Mouse (Mus musculus): Measurements from ENCODE around the gene Trim66. TPM values are rescaled to one million over a fixed set of nuclear protein-coding genes. Genes with fewer than 3 reads are reported as not detected.

The Trim66 gene
- polyA plus RNA-seq, 2 experiments, result 0.04 to 0.11 TPM

- Histone ChIP-seq H3K4me3 (replicated peaks; ENCODE audit: low read length) (no peak overlapping the region), H3K27ac (replicated peaks; ENCODE audit: low read depth, low read length) (no peak overlapping the region), H3K9ac (ENCODE audit: low read depth, low read length, severe bottlenecking) (no peak overlapping the region), H3K9me3 (ENCODE audit: control insufficient read depth, low read length) (no peaks in the 10 kb centered on the region), H3K4me2 (replicated peaks; ENCODE audit: low read depth, low read length, severe bottlenecking) (no peak overlapping the region), H3K27me3 (ENCODE audit: control insufficient read depth, insufficient read depth, low read length) (no peaks in the 10 kb centered on the region), H3K4me1 (ENCODE audit: control insufficient read depth, insufficient read depth, low read length) (no peaks in the 10 kb centered on the region), H3K36me3 (ENCODE audit: control insufficient read depth, insufficient read depth, low read length) (peaks cover 66% of the 10 kb centered on the region)
- DNase-seq (ENCODE audit: low spot score), result no peak
- TF ChIP-seq POLR2A (IDR thresholded peaks at IDR 0.05; ENCODE audit: borderline replicate concordance, extremely low read depth, insufficient read depth, insufficient read length), result no peak
- WGBS, result 89% methylated on average over 3 of the region's 3 CpGs
- ATAC-seq (ENCODE audit: low FRiP score, low read depth), result no peak
Measured at GRCm38 (mm10) chr7:109542364-109542628, 34.4 kb upstream of the Trim66 start.

- peaks cover 70% of the 10 kb centered on the region for H3K36me3 ChIP-seq (ENCODE audit: control insufficient read depth, insufficient read depth, low read length)
- no peak for ATAC-seq (ENCODE audit: low FRiP score, low read depth)
- no peak overlapping the region for H3K27ac ChIP-seq (replicated peaks; ENCODE audit: low read depth, low read length)
- peaks cover 3% of the 10 kb centered on the region; the same call in 1 of the 2 replicates for H3K4me1 ChIP-seq (ENCODE audit: control insufficient read depth, insufficient read depth, low read length)
- H3K4me3 ChIP-seq (replicated peaks; ENCODE audit: low read length), result no peak overlapping the region
- no peak for DNase-seq (ENCODE audit: low spot score)
- no peak overlapping the region for H3K4me2 ChIP-seq (replicated peaks; ENCODE audit: low read depth, low read length, severe bottlenecking)
- no peaks in the 10 kb centered on the region for H3K27me3 ChIP-seq (ENCODE audit: control insufficient read depth, insufficient read depth, low read length)
- TF ChIP-seq POLR2A (IDR thresholded peaks at IDR 0.05; ENCODE audit: borderline replicate concordance, extremely low read depth, insufficient read depth, insufficient read length), result no peak
- H3K9me3 ChIP-seq (ENCODE audit: control insufficient read depth, low read length), result no peaks in the 10 kb centered on the region
- no peak overlapping the region for H3K9ac ChIP-seq (ENCODE audit: low read depth, low read length, severe bottlenecking)
- 90% methylated on average over 10 of the region's 10 CpGs for WGBS
Measured at GRCm38 (mm10) chr7:109541609-109542363, 33.9 kb upstream of the Trim66 start.

GRCm38 (mm10) chr7:109540902-109541301 is 33.0 kb upstream of the Trim66 start:
- no peak overlapping the region for H3K27ac ChIP-seq (replicated peaks; ENCODE audit: low read depth, low read length)
- no peak overlapping the region for H3K4me2 ChIP-seq (replicated peaks; ENCODE audit: low read depth, low read length, severe bottlenecking)
- peaks cover 8% of the 10 kb centered on the region; the same call in 1 of the 2 replicates for H3K4me1 ChIP-seq (ENCODE audit: control insufficient read depth, insufficient read depth, low read length)
- no peaks in the 10 kb centered on the region for H3K27me3 ChIP-seq (ENCODE audit: control insufficient read depth, insufficient read depth, low read length)
- TF ChIP-seq POLR2A (IDR thresholded peaks at IDR 0.05; ENCODE audit: borderline replicate concordance, extremely low read depth, insufficient read depth, insufficient read length), result no peak
- H3K9me3 ChIP-seq (ENCODE audit: control insufficient read depth, low read length), result no peaks in the 10 kb centered on the region
- no peak overlapping the region for H3K9ac ChIP-seq (ENCODE audit: low read depth, low read length, severe bottlenecking)
- ATAC-seq (ENCODE audit: low FRiP score, low read depth) (no peak), DNase-seq (ENCODE audit: low spot score) (no peak)
- H3K4me3 ChIP-seq (replicated peaks; ENCODE audit: low read length), result no peak overlapping the region
- peaks cover 72% of the 10 kb centered on the region for H3K36me3 ChIP-seq (ENCODE audit: control insufficient read depth, insufficient read depth, low read length)

GRCm38 (mm10) chr7:109536451-109536946 is 28.6 kb upstream of the Trim66 start:
- WGBS, result 27% methylated on average over 4 of the region's 4 CpGs
- Histone ChIP-seq H3K4me1 (ENCODE audit: control insufficient read depth, insufficient read depth, low read length) (peaks cover 8% of the 10 kb centered on the region; the same call in 1 of the 2 replicates), H3K36me3 (ENCODE audit: control insufficient read depth, insufficient read depth, low read length) (peaks cover 69% of the 10 kb centered on the region), H3K27ac (replicated peaks; ENCODE audit: low read depth, low read length) (peak overlapping the region; percentile 67), H3K9ac (ENCODE audit: low read depth, low read length, severe bottlenecking) (no peak overlapping the region), H3K4me2 (replicated peaks; ENCODE audit: low read depth, low read length, severe bottlenecking) (no peak overlapping the region), H3K27me3 (ENCODE audit: control insufficient read depth, insufficient read depth, low read length) (no peaks in the 10 kb centered on the region), H3K4me3 (replicated peaks; ENCODE audit: low read length) (no peak overlapping the region), H3K9me3 (ENCODE audit: control insufficient read depth, low read length) (no peaks in the 10 kb centered on the region)
- DNase-seq (ENCODE audit: low spot score) (peak; percentile 80), ATAC-seq (ENCODE audit: low FRiP score, low read depth) (peak; percentile 82)
- TF ChIP-seq POLR2A (IDR thresholded peaks at IDR 0.05; ENCODE audit: borderline replicate concordance, extremely low read depth, insufficient read depth, insufficient read length), result no peak

GRCm38 (mm10) chr7:109534921-109535320 is 27.0 kb upstream of the Trim66 start:
- Histone ChIP-seq H3K4me2 (replicated peaks; ENCODE audit: low read depth, low read length, severe bottlenecking) (no peak overlapping the region), H3K4me3 (replicated peaks; ENCODE audit: low read length) (no peak overlapping the region), H3K9me3 (ENCODE audit: control insufficient read depth, low read length) (no peaks in the 10 kb centered on the region), H3K9ac (ENCODE audit: low read depth, low read length, severe bottlenecking) (no peak overlapping the region), H3K36me3 (ENCODE audit: control insufficient read depth, insufficient read depth, low read length) (peaks cover 72% of the 10 kb centered on the region), H3K27me3 (ENCODE audit: control insufficient read depth, insufficient read depth, low read length) (no peaks in the 10 kb centered on the region), H3K27ac (replicated peaks; ENCODE audit: low read depth, low read length) (no peak overlapping the region), H3K4me1 (ENCODE audit: control insufficient read depth, insufficient read depth, low read length) (peaks cover 8% of the 10 kb centered on the region; the same call in 1 of the 2 replicates)
- no peak for DNase-seq (ENCODE audit: low spot score)
- no peak for TF ChIP-seq POLR2A (IDR thresholded peaks at IDR 0.05; ENCODE audit: borderline replicate concordance, extremely low read depth, insufficient read depth, insufficient read length)
- no peak for ATAC-seq (ENCODE audit: low FRiP score, low read depth)
- WGBS, result 95% methylated on average over 3 of the region's 3 CpGs

All from limb, embryonic 14.5 days (tissue).